Mouse (Mus musculus) stomach, postnatal 0 days (tissue): ENCODE measurements at regions not wholly inside any gene's neighbourhood (a gene's known extent, or its start where the extent isn't known, plus 50 kb on each side); places are given as distances from the start of the nearest gene placed in this dataset.

Experiments used
- CTCF ChIP-seq: IDR thresholded peaks from 2 replicates; pipeline ENCODE4 v1.5.1; 2016; ENCODE audit warnings: antibody characterized with exemption, low read depth, mild to moderate bottlenecking, moderate library complexity
- EP300 ChIP-seq: optimal IDR thresholded peaks from 2 replicates; pipeline ENCODE3; 2016; ENCODE audit warnings: antibody characterized with exemption

DNA sequence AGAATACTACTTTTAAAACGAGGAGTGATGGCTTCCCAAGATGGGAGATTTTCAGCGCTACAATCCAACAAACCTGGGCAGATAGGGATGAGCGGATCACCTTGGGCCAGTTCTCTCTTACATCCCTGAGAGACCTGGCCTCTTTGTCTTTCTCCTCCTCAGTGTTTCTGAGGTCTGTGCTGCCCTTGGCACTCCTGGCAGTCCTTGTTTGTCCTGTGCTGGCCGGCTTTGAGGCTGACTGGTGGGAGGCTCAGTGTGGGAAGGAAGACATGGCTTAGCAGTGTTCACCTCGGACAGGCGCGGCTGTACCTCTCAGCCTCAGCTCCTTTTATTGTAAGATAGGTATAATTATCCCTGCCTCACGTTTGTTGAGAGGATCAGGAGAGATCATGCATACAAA lies 106.9 kb upstream of the Chd6 start:
- no peak for TF ChIP-seq CTCF
- no peak for TF ChIP-seq EP300
